Comparison of ENCODE assay signal across 8 mouse cellular contexts in the genomic region with DNA sequence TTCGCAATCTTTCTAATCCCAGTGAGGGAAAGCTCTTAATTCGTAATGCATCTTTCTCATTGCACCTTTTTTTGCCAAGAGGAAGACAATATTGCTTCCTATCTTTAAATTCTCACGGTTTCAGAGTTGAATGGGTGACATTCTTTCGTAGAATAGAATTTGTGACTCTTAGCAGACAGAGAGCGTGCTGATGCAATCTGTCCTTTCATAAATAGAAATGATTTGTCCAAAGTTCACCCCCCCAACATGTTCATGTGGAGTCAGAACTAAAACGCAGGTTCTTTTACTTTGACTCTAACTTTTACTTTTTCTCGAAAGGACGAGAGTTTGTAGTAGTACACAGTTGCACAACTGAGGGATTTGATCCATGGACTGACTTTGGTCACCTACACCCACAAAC. TPM values are rescaled to one million over a fixed set of nuclear protein-coding genes. Genes with fewer than 3 reads are reported as not detected.
DNase-seq lines count a peak whose midpoint lies in the region; ATAC-seq lines count a peak whose summit lies in the region.

No protein-coding gene starts in this region.

- peaks cover 5% of the 10 kb centered on the region for H3K4me1 ChIP-seq in heart, embryonic 10.5 days
- H3K4me1 ChIP-seq in forebrain, embryonic 11.5 days (replicated peaks; ENCODE audit: control insufficient read depth, insufficient read depth, low read length) = peaks cover 2% of the 10 kb centered on the region; the same call in 1 of the 2 replicates
- H3K4me1 ChIP-seq in liver, embryonic 12.5 days = peaks cover 22% of the 10 kb centered on the region

- H3K9ac ChIP-seq in forebrain, embryonic 11.5 days (ENCODE audit: low read length) = peak overlapping the region; percentile 58
- peak overlapping the region; percentile 95 for H3K9ac ChIP-seq in liver, embryonic 12.5 days

- WGBS in heart, embryonic 10.5 days = 11% methylated on average over 8 of the region's 8 CpGs
- WGBS in forebrain, embryonic 11.5 days = 10% methylated on average over 8 of the region's 8 CpGs
- 3% methylated on average over 8 of the region's 8 CpGs for WGBS in liver, embryonic 12.5 days (ENCODE audit: insufficient replicate concordance)

- H3K4me3 ChIP-seq in heart, embryonic 10.5 days = peak overlapping the region; percentile 82
- peak overlapping the region; percentile 91 for H3K4me3 ChIP-seq in forebrain, embryonic 11.5 days (ENCODE audit: low read depth, low read length)
- H3K4me3 ChIP-seq in liver, embryonic 12.5 days = peak overlapping the region; percentile 87

- intact Hi-C loops in heart, postnatal 10 days (cut with DNase I) = loop anchor here (2.0 to 5.0 kb wide), 2 partner anchors 40 to 201 kb away; no protein-coding TSS in a partner anchor

- H3K9me3 ChIP-seq in heart, embryonic 10.5 days = no peaks in the 10 kb centered on the region
- H3K9me3 ChIP-seq in forebrain, embryonic 11.5 days (ENCODE audit: control insufficient read depth, low read length) = no peaks in the 10 kb centered on the region
- no peaks in the 10 kb centered on the region for H3K9me3 ChIP-seq in liver, embryonic 12.5 days (replicated peaks)

- H3K27me3 ChIP-seq in heart, embryonic 10.5 days (ENCODE audit: insufficient read depth, poor library complexity, severe bottlenecking) = no peaks in the 10 kb centered on the region
- no peaks in the 10 kb centered on the region for H3K27me3 ChIP-seq in forebrain, embryonic 11.5 days (ENCODE audit: control insufficient read depth, insufficient read depth, low read length)
- no peaks in the 10 kb centered on the region for H3K27me3 ChIP-seq in liver, embryonic 12.5 days (replicated peaks)

- peak overlapping the region; percentile 97 for H3K27ac ChIP-seq in heart, embryonic 10.5 days
- peak overlapping the region; percentile 94 for H3K27ac ChIP-seq in forebrain, embryonic 11.5 days (ENCODE audit: low read depth, low read length)
- peak overlapping the region; percentile 98 for H3K27ac ChIP-seq in liver, embryonic 12.5 days

- H3K4me2 ChIP-seq in forebrain, embryonic 11.5 days (ENCODE audit: low read depth, low read length, severe bottlenecking) = peak overlapping the region; percentile 50
- H3K4me2 ChIP-seq in liver, embryonic 12.5 days = peak overlapping the region; percentile 76

- no peak for DNase-seq in heart, embryonic 10.5 days (ENCODE audit: low spot score)
- DNase-seq in heart, postnatal 10 days = no peak
- no peak for DNase-seq in forebrain, embryonic 11.5 days (ENCODE audit: low spot score)
- DNase-seq in gastrocnemius, postnatal 4 days (ENCODE audit: low spot score in 2 of 2) = no peak
- DNase-seq in adrenal gland, adult 18-20 months (ENCODE audit: low spot score in 2 of 2) = no peak
- DNase-seq in Muller cell, postnatal 12 days (ENCODE audit: inconsistent ontology term) = no peak

- ATAC-seq in CD4-positive, CD25-positive, alpha-beta regulatory T cell, adult 4 months = peak; percentile 14
- no peak for ATAC-seq in forebrain, embryonic 11.5 days (replicated peaks; ENCODE audit: low FRiP score)
- no peak for ATAC-seq in liver, embryonic 12.5 days

- H3K36me3 ChIP-seq in heart, embryonic 10.5 days = no peaks in the 10 kb centered on the region
- no peaks in the 10 kb centered on the region for H3K36me3 ChIP-seq in forebrain, embryonic 11.5 days (ENCODE audit: control insufficient read depth, insufficient read depth, low read length)
- H3K36me3 ChIP-seq in liver, embryonic 12.5 days = no peaks in the 10 kb centered on the region

RNA-seq across cellular contexts. Expression of gene Ptpn12, which starts 0.9 kb away (rescaled TPM):
- 13.7 and 19.9 TPM in 2 replicates for polyA plus RNA-seq in heart, embryonic 10.5 days (2016; fragmentation: Nextera tagmentation; extraction: Ambion mirVana)
- 10 to 100 TPM; 44.3 to 50.4 TPM for total RNA-seq in heart, postnatal 10 days (2021)
- polyA plus RNA-seq in CD4-positive, CD25-positive, alpha-beta regulatory T cell, adult 4 months (2017; shearing (Covaris generic)) = 10 to 100 TPM in 1 of 2 experiments, 1 to 10 TPM in 1; 8.1 to 10.0 TPM
- polyA plus RNA-seq in forebrain, embryonic 11.5 days (2014; fragmentation: Nextera tagmentation; extraction: Ambion mirVana) = 24.8 and 26.1 TPM in 2 replicates
- 16.9 and 17.1 TPM in 2 replicates for polyA plus RNA-seq in liver, embryonic 12.5 days (2016; fragmentation: Nextera tagmentation; extraction: Ambion mirVana)
- total RNA-seq in gastrocnemius, postnatal 4 days (2021) = 10 to 100 TPM; 41.9 to 46.7 TPM
- total RNA-seq in adrenal gland, adult 18-20 months (2021) = 10 to 100 TPM; 54.9 to 55.1 TPM
